Mouse (Mus musculus): Measurements from ENCODE around the gene Hnrnpa3. TPM values are rescaled to one million over a fixed set of nuclear protein-coding genes. Genes with fewer than 3 reads are reported as not detected.
A peak's percentile ranks its signal among the peaks of the same experiment; 100 is the strongest.
"Not testable (repeated sequence)": the region's sequence is repeated elsewhere in the genome, so short reads cannot be mapped to it uniquely, and the experiment has no call there.

Gene Hnrnpa3
- total and polyA plus RNA-seq, 3 experiments = 126 to 437 (median 342) TPM

GRCm38 (mm10) chr2:75633784-75634183, 25.3 kb upstream of the Hnrnpa3 start (continued):
- TF ChIP-seq CTCF (IDR thresholded peaks at IDR 0.05 in 2 of 3, conservative IDR thresholded peaks at IDR 0.05 in 1 of 3; ENCODE audit: control insufficient read depth in 1 of 3, insufficient read depth in 1 of 3, low read depth in 2 of 3, low read length in 3 of 3, poor library complexity in 1 of 3, severe bottlenecking in 1 of 3) (no peak), TAL1 (IDR thresholded peaks at IDR 0.05; ENCODE audit: low read length) (no peak)

- not testable (repeated sequence) for H3K36me3 ChIP-seq (ENCODE audit: control insufficient read depth in 1 of 2, insufficient read depth in 2 of 2, low read length in 2 of 2); H3K79me2 ChIP-seq (ENCODE audit: control insufficient read depth, insufficient read depth, low read length, poor library complexity); H3K27me3 ChIP-seq (ENCODE audit: control insufficient read depth in 1 of 2, insufficient read depth in 2 of 2, low read length in 2 of 2); H3K9me3 ChIP-seq (replicated peaks; ENCODE audit: insufficient read depth, low read length); H3K4me1 ChIP-seq (ENCODE audit: control insufficient read depth in 1 of 2, insufficient read depth in 2 of 2, low read length in 2 of 2); H3K27ac ChIP-seq (ENCODE audit: control insufficient read depth, low read depth, low read length); DNase-seq (ENCODE audit: low read depth, low spot score); H3K9ac ChIP-seq (ENCODE audit: control insufficient read depth, low read depth, low read length, poor library complexity, severe bottlenecking); H3K4me3 ChIP-seq (ENCODE audit: control insufficient read depth in 1 of 2, insufficient read depth in 1 of 2, low read depth in 2 of 2, low read length in 2 of 2)
These were observed 24.6 kb upstream of the Hnrnpa3 start for GRCm38 (mm10) chr2:75634431-75634830.

- TF ChIP-seq MEF2A (IDR thresholded peaks at IDR 0.05; ENCODE audit: extremely low read depth, insufficient replicate concordance, low read depth, low read length, poor library complexity, severe bottlenecking) = no peak
- no peak for TF ChIP-seq POLR2AphosphoS5 (IDR thresholded peaks at IDR 0.05; ENCODE audit: borderline replicate concordance, low read depth, low read length)
- no peak for TF ChIP-seq ETS1 (IDR thresholded peaks at IDR 0.05; ENCODE audit: low read depth, low read length)
- peak; percentile 53 for TF ChIP-seq SMC3 (IDR thresholded peaks at IDR 0.05; ENCODE audit: low read depth, low read length)
- no peak for TF ChIP-seq MYB (IDR thresholded peaks at IDR 0.05; ENCODE audit: low read depth, low read length)
- no peak for TF ChIP-seq EP300 (IDR thresholded peaks at IDR 0.05; ENCODE audit: low read depth in 1 of 2, low read length in 2 of 2)
- TF ChIP-seq CTCF (IDR thresholded peaks at IDR 0.05 in 2 of 3, conservative IDR thresholded peaks at IDR 0.05 in 1 of 3; ENCODE audit: control insufficient read depth in 1 of 3, insufficient read depth in 1 of 3, low read depth in 2 of 3, low read length in 3 of 3, poor library complexity in 1 of 3, severe bottlenecking in 1 of 3) = peak; percentile 35 to 65 (median 53)
- H3K9me3 ChIP-seq (replicated peaks; ENCODE audit: insufficient read depth, low read length) = no peaks in the 10 kb centered on the region
- H3K27me3 ChIP-seq (ENCODE audit: control insufficient read depth in 1 of 2, insufficient read depth in 2 of 2, low read length in 2 of 2) = no peaks in the 10 kb centered on the region
- no peak overlapping the region for H3K9ac ChIP-seq (ENCODE audit: control insufficient read depth, low read depth, low read length, poor library complexity, severe bottlenecking)
- no peaks in the 10 kb centered on the region; a peak in 1 of 4 replicates for H3K36me3 ChIP-seq (ENCODE audit: control insufficient read depth in 1 of 2, insufficient read depth in 2 of 2, low read length in 2 of 2)
- H3K79me2 ChIP-seq (ENCODE audit: control insufficient read depth, insufficient read depth, low read length, poor library complexity) = no peaks in the 10 kb centered on the region
- no peak overlapping the region for H3K27ac ChIP-seq (ENCODE audit: control insufficient read depth, low read depth, low read length)
- no peak overlapping the region for H3K4me3 ChIP-seq (ENCODE audit: control insufficient read depth in 1 of 2, insufficient read depth in 1 of 2, low read depth in 2 of 2, low read length in 2 of 2)
- peak; percentile 55 for DNase-seq (ENCODE audit: low read depth, low spot score)
- peaks cover 0 to 4% of the 10 kb centered on the region in 2 experiments; a peak in 1 of 4 replicates for H3K4me1 ChIP-seq (ENCODE audit: control insufficient read depth in 1 of 2, insufficient read depth in 2 of 2, low read length in 2 of 2)
These were observed 22.6 kb upstream of the Hnrnpa3 start for GRCm38 (mm10) chr2:75636261-75637054.

GRCm38 (mm10) chr2:75637055-75637304, 22.1 kb upstream of the Hnrnpa3 start:
- peak; percentile 82 for TF ChIP-seq TBP (IDR thresholded peaks at IDR 0.05; ENCODE audit: low read depth, low read length)
- H3K27me3 ChIP-seq (ENCODE audit: control insufficient read depth in 1 of 2, insufficient read depth in 2 of 2, low read length in 2 of 2); H3K79me2 ChIP-seq (ENCODE audit: control insufficient read depth, insufficient read depth, low read length, poor library complexity); DNase-seq (ENCODE audit: low read depth, low spot score); H3K4me3 ChIP-seq (ENCODE audit: control insufficient read depth in 1 of 2, insufficient read depth in 1 of 2, low read depth in 2 of 2, low read length in 2 of 2); H3K9me3 ChIP-seq (replicated peaks; ENCODE audit: insufficient read depth, low read length); H3K36me3 ChIP-seq (ENCODE audit: control insufficient read depth in 1 of 2, insufficient read depth in 2 of 2, low read length in 2 of 2); H3K27ac ChIP-seq (ENCODE audit: control insufficient read depth, low read depth, low read length); H3K9ac ChIP-seq (ENCODE audit: control insufficient read depth, low read depth, low read length, poor library complexity, severe bottlenecking); H3K4me1 ChIP-seq (ENCODE audit: control insufficient read depth in 1 of 2, insufficient read depth in 2 of 2, low read length in 2 of 2): not testable (repeated sequence)
